Mouse (Mus musculus) intestine, embryonic 16.5 days (tissue): ENCODE results near the gene Bnip2. TPM values are rescaled to one million over a fixed set of nuclear protein-coding genes. Genes with fewer than 3 reads are reported as not detected.

ENCODE experiments used
- ATAC-seq: fragments of 200-750 bp; cut with Nextera tagmentation; 2 replicates; pipeline ENCODE4 v1.8.0; 2017; ENCODE audit warnings: moderate TSS enrichment, moderate library complexity
- H3K27ac ChIP-seq: fragments of 300-500 bp; sonication (generic); 2 replicates; pipeline ENCODE4 v1.5.1; 2014; ENCODE audit warnings: mild to moderate bottlenecking, low read length
- H3K27me3 ChIP-seq: fragments of 300-500 bp; sonication (generic); replicated peaks from 2 replicates; pipeline ENCODE4 v1.6.1; 2014; ENCODE audit warnings: low read length, control low read depth, mixed read lengths; ENCODE audit not compliant: control insufficient read depth, insufficient read depth
- H3K36me3 ChIP-seq: fragments of 300-500 bp; sonication (generic); 2 replicates; pipeline ENCODE4 v1.6.1; 2014; ENCODE audit warnings: low read length, control low read depth; ENCODE audit not compliant: control insufficient read depth, insufficient read depth
- H3K4me1 ChIP-seq: fragments of 300-500 bp; sonication (generic); 2 replicates; pipeline ENCODE4 v1.6.1; 2014; ENCODE audit warnings: low read length, control low read depth, mixed read lengths; ENCODE audit not compliant: control insufficient read depth, insufficient read depth
- H3K4me2 ChIP-seq: fragments of 300-500 bp; sonication (generic); 2 replicates; pipeline ENCODE4 v1.6.1; 2014; ENCODE audit warnings: low read depth, low read length, control low read depth
- H3K4me3 ChIP-seq: fragments of 300-500 bp; sonication (generic); 2 replicates; pipeline ENCODE4 v1.5.1; 2014; ENCODE audit warnings: mild to moderate bottlenecking, low read length
- H3K9ac ChIP-seq: fragments of 300-500 bp; sonication (generic); 2 replicates; pipeline ENCODE4 v1.6.1; 2014; ENCODE audit warnings: low read depth, low read length
- H3K9me3 ChIP-seq: fragments of 300-500 bp; sonication (generic); 2 replicates; pipeline ENCODE4 v1.6.1; 2016; ENCODE audit warnings: low read length, control low read depth; ENCODE audit not compliant: control insufficient read depth
- WGBS: fragments of 180-500 bp; shearing (Covaris S2); extraction: QIAGEN DNeasy Blood & Tissue Kit; methylation state at CpG from one replicate; pipeline ENCODE4 v1.1.7; 2014; 5-methylcytosine and 5-hydroxymethylcytosine counted together
- polyA plus RNA-seq: library from polyadenylated mRNA; unstranded; fragments of >200 nt; fragmentation: Nextera tagmentation; extraction: Ambion mirVana; gene quantifications from 2 replicates; pipeline ENCODE4 v1.2.1, GENCODE M21; 2015

Gene Bnip2
- polyA plus RNA-seq = 54.9 and 60.0 TPM in 2 replicates

DNA sequence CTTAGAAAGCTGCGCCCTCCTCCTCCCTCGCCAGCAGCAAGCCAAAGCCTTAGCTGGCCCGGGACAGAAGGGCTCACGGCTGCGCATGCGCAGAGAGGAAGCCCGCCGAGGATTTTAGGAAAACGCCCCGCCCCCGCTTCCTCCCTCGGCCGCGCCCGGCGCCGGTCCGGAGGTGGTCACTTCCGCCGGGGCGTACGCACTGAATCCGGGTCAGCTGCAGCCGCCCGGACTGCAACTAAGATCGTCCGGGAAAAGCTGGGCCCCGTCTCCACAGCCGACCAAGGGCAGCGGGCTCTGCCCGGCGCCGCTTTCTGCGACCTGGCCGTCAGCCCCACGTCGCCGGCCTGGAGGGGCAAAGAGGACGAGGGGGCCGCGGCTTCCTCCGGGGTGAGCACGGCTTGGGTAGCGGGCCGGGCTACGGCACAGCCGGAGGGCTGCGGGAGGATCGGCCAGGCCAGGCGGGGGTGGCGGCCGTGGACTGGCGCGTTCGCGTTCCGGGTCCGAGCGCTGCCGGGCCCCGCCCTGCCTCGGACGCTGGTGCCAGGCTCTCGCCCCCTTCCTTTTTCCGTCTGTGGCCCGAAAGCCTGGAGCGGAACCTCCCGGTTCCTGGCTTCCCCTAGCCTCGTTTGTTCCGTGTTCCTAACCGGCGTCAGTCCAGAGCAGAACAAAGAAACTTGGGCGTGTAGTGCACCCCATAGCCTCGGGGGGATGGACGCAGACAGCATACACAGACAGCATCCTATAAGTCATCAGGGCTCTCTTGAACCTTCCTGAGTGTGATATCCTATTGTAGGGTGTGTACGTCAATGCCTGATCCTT is at the start of gene Bnip2:
Gene Bnip2 (plus strand): TSS at position 164 of the 819 bp plus-strand sequence.
- under 1% methylated on average over 76 of the region's 76 CpGs for WGBS
- Histone ChIP-seq H3K27me3 (no peaks in the 10 kb centered on the region), H3K4me2 (peak within 1 kb of the TSS; percentile 75), H3K9me3 (no peaks in the 10 kb centered on the region), H3K27ac (peak within 1 kb of the TSS; percentile 98), H3K36me3 (no peaks in the 10 kb centered on the region), H3K4me3 (peak within 1 kb of the TSS; percentile 100), H3K4me1 (peaks cover 24% of the 10 kb centered on the region), H3K9ac (peak within 1 kb of the TSS; percentile 99)
- ATAC-seq = peak; percentile 95

DNA sequence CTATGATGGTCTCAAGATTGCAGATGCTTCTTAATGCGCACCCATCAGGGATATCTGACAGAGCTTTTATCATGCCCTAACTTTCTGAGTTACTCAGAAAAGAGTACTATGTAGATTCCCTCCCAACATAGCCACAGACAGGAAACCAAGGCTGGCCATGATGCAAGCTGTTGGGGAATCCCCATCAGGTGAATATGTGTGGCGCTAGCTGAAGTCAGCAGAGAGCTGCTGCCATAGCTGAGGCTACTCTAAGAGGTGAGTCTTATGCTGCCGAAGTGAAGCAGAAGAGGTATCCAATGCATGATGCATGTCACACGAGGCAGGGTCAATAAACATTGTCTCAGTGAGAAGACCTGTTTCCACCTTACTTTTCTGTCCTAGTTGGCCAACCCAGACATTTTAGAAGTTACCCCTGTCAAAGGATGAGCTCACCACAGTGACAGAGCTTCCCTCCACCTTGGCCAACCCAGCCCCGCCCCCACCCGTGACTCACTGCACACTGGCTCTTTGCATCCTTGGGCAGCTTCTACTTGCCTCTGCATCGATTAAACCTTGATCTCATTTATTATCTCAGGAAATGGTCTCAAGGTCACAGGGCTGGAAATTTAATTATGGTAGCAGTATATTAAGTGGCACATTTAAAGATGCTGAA is 48.3 kb upstream of the Bnip2 start:
- Histone ChIP-seq H3K9ac (no peak overlapping the region), H3K4me2 (no peak overlapping the region), H3K36me3 (no peaks in the 10 kb centered on the region), H3K9me3 (no peaks in the 10 kb centered on the region), H3K27me3 (no peaks in the 10 kb centered on the region), H3K27ac (no peak overlapping the region), H3K4me1 (no peaks in the 10 kb centered on the region), H3K4me3 (no peak overlapping the region)
- ATAC-seq = no peak
- WGBS = 84% methylated on average over 7 of the region's 7 CpGs

DNA sequence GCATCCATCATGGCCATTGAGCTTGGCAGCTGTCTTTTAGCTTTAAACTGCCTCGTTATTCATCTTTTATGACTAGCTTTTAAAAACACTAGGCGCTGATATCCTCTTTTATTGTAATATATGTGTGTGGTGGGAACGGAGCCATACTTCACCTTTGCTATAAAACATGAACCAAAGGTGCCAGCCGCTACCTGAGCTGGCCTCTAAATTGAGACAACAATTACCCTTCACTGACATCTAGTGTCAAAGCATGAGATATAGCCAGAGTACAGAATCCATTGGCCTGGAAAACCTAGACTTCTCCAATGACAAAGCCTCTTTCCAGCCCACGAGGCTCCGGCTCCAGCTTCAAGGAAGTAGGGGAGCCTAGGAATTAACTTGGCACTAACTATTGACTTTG is 47.7 kb upstream of the Bnip2 start:
- 62% methylated on average over 6 of the region's 6 CpGs for WGBS
- Histone ChIP-seq H3K9me3 (no peaks in the 10 kb centered on the region), H3K27ac (no peak overlapping the region), H3K4me3 (no peak overlapping the region), H3K36me3 (no peaks in the 10 kb centered on the region), H3K27me3 (no peaks in the 10 kb centered on the region), H3K4me2 (no peak overlapping the region), H3K9ac (no peak overlapping the region), H3K4me1 (no peaks in the 10 kb centered on the region)
- ATAC-seq = no peak

DNA sequence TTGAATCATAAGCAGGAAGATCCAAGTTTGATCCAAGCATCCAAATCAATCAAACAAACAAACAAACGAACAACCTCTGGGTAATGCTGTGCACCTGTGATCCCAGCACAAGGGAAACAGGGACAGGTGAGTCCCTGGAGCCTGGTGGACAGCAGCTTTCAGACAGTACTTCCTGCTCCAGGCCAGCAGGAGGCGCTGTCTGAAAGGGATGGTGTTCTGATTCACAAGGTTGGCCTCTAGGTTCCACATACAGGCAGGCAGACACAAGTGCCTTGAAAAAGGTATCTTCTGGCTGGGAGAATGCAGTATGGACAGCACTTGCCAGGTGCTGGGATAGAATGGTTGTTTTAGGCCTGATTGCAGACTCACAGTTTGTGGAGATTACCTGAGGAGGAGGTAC is 40.3 kb upstream of the Bnip2 start:
- Histone ChIP-seq H3K4me1 (no peaks in the 10 kb centered on the region), H3K9me3 (no peaks in the 10 kb centered on the region), H3K27ac (no peak overlapping the region), H3K4me2 (no peak overlapping the region), H3K9ac (no peak overlapping the region), H3K4me3 (no peak overlapping the region), H3K27me3 (no peaks in the 10 kb centered on the region), H3K36me3 (no peaks in the 10 kb centered on the region)
- WGBS = 16% methylated on average over 2 of the region's 2 CpGs
- ATAC-seq = no peak

DNA sequence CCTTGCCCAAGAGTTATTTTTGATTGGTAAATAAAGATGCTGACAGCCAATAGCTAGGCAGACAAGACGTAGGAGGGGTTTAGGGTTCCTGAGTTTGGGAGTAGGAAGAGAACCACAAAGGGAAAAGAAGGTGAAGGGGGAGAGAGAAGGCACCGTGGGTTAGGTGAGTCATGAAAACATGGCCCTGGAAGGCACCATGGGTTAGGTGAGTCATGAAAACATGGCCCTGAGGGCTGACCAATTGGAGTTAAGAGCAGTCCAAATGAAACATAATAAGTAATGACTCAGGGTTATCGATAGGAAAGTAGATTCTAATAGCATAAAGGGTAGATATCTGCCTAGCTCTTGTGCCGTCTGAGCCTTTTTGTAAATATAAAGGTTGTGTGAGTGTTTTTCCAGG is 39.6 kb upstream of the Bnip2 start:
- no peak for ATAC-seq
- Histone ChIP-seq H3K4me1 (no peaks in the 10 kb centered on the region), H3K9me3 (no peaks in the 10 kb centered on the region), H3K27ac (no peak overlapping the region), H3K9ac (no peak overlapping the region), H3K36me3 (no peaks in the 10 kb centered on the region), H3K4me3 (no peak overlapping the region), H3K27me3 (no peaks in the 10 kb centered on the region), H3K4me2 (no peak overlapping the region)
- 83% methylated on average over 4 of the region's 4 CpGs for WGBS

DNA sequence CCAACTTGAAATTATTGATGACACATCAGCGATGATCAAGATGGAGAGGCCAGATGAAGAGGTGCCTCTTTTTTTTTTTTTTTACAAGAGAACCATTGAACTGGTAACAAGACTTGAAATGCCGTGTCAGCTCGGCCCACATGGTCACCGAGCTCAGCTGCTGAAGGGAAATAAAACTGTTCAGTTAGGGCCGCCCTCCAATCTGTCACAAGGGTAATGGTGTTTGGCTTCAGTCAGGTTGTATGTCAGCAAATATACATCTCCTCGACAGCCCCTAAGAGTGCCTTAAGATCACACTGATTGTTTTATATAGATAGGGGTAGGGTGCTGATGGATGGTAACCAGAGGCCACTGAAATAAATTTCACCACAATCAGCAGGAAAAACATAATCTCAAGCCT is 28.3 kb upstream of the Bnip2 start:
- Histone ChIP-seq H3K27ac (no peak overlapping the region), H3K4me2 (no peak overlapping the region), H3K4me3 (no peak overlapping the region), H3K9ac (no peak overlapping the region), H3K27me3 (no peaks in the 10 kb centered on the region), H3K9me3 (no peaks in the 10 kb centered on the region), H3K4me1 (no peaks in the 10 kb centered on the region), H3K36me3 (no peaks in the 10 kb centered on the region)
- ATAC-seq = no peak
- WGBS = 63% methylated on average over 6 of the region's 6 CpGs

DNA sequence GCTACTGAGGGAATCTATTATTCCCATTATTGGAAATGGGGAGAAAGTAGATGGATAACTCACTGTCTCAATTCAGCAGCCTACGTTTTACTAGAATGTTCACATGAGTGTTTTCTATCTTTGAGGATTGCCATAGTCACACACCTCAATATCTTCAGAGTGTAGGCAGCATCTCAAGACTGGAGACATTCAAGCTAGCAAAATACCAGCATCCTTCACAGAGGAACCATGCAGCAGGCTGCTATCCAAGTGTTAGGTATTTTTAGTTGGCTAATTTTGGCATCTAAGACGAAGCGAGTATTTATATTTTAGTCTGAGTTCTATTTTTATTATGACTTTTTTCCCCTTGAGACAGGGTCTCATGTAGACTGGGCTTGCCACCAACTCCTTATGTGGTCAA is 24.9 kb upstream of the Bnip2 start:
- Histone ChIP-seq H3K36me3 (no peaks in the 10 kb centered on the region), H3K4me1 (no peaks in the 10 kb centered on the region), H3K9ac (no peak overlapping the region), H3K27me3 (no peaks in the 10 kb centered on the region), H3K4me2 (no peak overlapping the region), H3K9me3 (no peaks in the 10 kb centered on the region), H3K27ac (no peak overlapping the region), H3K4me3 (no peak overlapping the region)
- WGBS = 73% methylated on average over 3 of the region's 3 CpGs
- no peak for ATAC-seq

DNA sequence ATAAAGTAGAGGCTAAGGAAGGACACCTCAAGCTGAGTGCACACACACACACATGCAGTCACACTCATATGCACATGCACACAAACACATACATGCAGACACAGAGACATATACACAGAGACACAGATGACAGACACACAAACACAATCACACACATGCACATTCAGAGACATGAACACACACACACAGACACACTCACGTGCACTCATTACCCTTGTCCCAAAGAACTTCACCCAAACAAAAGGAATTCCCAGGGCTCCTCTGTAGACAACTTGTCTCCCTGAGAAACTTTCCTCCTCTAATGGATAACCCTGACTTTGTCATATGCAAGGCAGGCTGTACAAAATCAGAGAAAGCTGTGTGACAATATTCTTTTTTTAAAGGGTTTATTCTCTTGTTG is 3.7 kb upstream of the Bnip2 start:
- WGBS = 73% methylated on average over 1 of the region's 1 CpGs
- Histone ChIP-seq H3K36me3 (no peaks in the 10 kb centered on the region), H3K27ac (no peak overlapping the region), H3K4me1 (peaks cover 2% of the 10 kb centered on the region), H3K4me3 (no peak overlapping the region), H3K4me2 (no peak overlapping the region), H3K9me3 (no peaks in the 10 kb centered on the region), H3K9ac (no peak overlapping the region), H3K27me3 (no peaks in the 10 kb centered on the region)
- ATAC-seq = no peak

DNA sequence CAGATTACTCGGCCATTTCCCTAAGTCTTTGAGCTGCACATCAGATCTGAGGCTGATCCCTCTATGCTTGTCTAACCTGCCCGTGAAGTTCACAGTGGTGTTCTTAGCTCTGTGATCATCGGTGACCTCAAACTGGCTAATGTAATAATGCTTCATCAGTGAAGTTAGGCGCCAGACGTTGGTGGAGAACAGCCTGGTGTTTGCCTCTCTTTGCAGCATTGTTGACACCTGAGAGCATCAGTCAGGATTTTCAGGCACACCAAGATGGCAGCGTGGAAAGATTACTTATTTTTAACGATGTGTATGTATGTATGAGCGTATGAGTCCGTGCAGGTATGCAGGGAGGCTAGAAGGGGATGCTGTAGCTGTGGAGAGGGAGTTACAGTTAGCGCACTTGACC is 3.2 kb upstream of the Bnip2 start:
- Histone ChIP-seq H3K4me3 (no peak overlapping the region), H3K4me2 (no peak overlapping the region), H3K36me3 (no peaks in the 10 kb centered on the region), H3K4me1 (peaks cover 8% of the 10 kb centered on the region), H3K27ac (no peak overlapping the region), H3K9me3 (no peaks in the 10 kb centered on the region), H3K27me3 (no peaks in the 10 kb centered on the region), H3K9ac (no peak overlapping the region)
- ATAC-seq = no peak
- WGBS = 74% methylated on average over 10 of the region's 10 CpGs
